Mouse (Mus musculus): ENCODE measurements around the gene Tuba1b.
A peak's percentile ranks its signal among the peaks of the same experiment; 100 is the strongest.

Gene Tuba1b

DNA sequence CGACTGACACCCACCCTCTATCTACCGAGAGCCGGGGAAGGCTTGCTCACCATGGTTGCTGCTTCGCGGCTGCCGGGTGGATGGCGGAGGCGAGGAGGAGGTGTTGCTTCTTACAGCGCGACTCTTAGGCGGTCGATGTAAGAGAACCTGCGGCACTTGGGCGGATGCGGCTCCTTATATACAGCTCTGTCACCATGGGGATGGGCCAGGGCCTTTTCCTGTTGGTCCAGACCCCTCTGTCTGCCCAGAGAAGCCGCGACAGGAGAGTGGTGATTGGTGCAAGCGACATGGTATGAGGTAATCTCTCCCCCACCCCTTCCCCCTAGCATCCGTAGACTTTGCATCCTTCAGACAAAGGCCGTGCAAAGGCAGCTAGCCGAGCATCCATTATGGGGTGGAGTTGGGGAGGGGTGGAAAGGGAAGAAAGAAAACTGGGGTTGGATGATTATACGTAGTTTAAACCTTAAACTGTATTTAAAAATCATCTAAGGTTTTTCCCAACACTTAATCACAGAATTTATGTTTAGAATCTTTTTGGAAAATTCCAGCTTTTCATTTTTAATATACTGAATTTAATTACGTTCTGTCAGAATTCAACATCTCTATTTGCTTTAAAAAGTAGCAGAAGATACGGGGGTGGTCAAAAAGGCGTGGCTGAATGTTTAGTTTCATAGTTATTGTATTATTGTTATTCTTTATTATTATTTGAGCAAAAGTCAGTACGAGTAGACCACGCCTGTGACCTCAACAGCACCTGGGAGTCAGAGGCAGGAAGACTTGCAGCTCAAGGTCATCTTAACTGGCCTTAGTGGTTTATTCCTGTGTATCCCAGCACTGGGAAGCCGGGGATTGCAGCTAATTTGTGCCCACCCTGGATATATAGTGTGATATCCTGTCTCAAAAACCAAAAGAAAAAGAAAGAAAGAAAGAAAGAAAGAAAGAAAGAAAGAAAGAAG, 19.3 kb upstream of the Tuba1b start, which contains the start of the genes Gm49450 and Tuba1a:
Gene Gm49450, minus strand, starts transcription at position 151 of the 956 bp plus-strand sequence.
Gene Tuba1a, minus strand, starts transcription at position 303 of the 956 bp plus-strand sequence.
- peak; percentile 98 to 99 for DNase-seq

- DNase-seq, result peak; percentile 86 to 87
Measured at GRCm38 (mm10) chr15:98952751-98953400, 18.5 kb upstream of the Tuba1b start.

- peak; percentile 48 to 51 for DNase-seq
Measured at GRCm38 (mm10) chr15:98952063-98952455, 17.7 kb upstream of the Tuba1b start.

DNA sequence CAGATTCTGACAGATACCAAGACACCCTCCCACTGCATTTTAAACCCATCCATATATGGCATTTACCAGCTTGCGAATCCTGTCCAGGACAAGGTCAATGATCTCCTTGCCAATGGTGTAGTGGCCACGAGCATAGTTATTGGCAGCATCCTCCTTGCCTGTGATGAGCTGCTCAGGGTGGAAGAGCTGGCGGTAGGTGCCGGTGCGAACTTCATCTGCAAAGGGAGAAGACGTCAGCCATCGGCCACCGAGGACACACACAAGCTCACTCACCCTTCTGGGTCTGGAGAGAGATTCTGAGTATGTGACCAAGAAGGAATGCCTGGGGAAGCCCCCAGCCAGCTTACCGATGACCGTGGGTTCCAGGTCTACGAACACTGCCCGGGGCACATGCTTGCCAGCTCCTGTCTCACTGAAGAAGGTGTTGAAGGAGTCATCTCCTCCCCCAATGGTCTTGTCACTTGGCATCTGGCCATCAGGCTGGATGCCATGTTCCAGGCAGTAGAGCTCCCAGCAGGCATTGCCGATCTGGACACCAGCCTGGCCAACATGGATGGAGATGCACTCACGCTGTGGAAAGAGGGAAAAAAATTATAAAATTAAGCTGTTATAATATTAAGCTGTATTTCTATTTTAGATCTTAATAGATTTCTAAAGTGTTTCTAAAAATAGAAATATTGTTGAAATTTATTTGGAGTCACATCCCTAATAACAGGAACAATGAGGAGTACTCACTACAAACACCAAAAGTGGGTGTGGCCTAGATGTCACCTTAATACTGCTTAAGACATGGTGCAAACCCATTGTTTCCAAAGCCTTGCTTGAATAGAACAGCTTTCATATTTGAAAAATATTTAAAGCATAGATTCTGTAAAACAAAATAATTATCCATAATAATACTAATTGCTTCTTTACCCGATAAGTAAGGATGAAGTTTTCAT, 17.0 kb upstream of the Tuba1b start:
- DNase-seq, result peak; percentile 57 to 60

DNA sequence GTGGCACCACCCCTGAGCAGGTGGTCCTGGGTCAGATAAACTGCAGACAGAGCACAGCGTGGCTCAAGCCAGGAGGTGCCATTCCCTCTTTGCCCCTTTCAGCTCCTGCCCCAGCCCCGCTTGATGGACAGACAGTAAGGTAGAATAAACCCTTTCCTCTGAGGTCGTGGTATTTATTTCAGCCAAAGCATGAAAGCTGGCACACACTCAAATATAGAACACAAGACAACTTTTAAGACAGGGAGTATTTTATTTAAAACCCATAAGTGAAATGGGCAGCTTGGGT, 15.2 kb upstream of the Tuba1b start:
- DNase-seq, result peak; percentile 52 to 60

GRCm38 (mm10) chr15:98948857-98949606, 14.7 kb upstream of the Tuba1b start:
- DNase-seq, result peak; percentile 40 to 54

DNA sequence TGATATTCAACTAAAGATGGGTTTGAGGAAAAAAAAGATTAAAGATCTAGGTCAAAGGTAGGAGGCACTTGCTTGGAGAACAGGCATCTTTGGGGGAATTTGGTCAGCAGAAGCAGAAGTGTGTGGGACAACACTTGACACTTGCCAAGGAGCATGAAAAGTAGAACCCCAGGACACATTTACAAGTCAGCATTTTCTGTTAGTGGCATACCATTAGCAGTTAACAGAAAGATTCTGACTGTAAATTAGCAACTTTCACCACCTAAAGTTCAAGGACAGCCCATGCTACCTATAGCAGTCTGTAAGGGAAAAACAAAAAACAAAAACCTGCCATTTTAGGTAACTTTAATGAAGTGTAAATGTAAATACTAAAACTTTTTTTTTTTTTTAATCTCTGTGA, 14.0 kb upstream of the Tuba1b start:
- DNase-seq, result no peak

DNA sequence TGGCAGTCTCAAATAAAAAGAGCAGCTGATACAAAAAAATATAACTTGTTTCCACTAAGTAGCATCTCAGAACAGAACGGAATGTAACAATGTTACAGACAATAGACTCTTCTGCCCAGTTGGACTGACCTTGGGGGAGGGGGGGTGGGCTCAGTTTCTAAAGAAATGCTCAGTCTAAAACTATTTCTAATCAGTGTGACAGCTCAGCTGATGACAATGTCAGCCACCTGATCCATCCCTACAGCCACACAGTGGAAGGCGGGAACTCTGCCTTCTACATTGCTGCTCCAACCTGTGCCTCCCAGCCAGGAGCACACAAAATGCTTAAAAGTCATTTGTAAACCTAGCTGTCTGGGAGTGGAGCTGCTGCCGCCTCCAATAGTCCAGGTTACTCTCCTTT, 13.5 kb upstream of the Tuba1b start:
- no peak for DNase-seq

- no peak for DNase-seq
Measured at GRCm38 (mm10) chr15:98943133-98943532, 8.8 kb upstream of the Tuba1b start.

DNA sequence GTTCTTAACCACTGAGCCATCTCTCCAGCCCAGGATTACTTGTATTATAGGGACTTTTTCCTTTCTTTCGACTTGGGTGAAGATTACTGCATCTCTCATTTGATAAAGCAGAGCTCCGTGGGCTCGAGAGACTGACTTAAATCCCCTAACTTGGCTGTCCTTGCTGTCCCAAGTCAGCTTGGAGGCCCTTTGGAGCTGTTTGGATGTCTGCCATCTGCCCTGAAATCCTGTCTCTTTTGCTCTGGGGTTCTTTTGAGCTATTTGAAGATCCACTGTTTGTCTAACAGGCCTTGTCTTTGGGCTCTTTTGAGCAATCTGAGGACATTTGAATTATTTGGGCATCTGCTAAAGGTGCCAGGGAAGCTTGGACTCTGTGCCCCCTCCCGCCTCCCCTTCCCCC, 7.7 kb upstream of the Tuba1b start:
- peak; percentile 52 to 55 for DNase-seq

- DNase-seq, result no peak
Measured at GRCm38 (mm10) chr15:98941539-98941938, 7.2 kb upstream of the Tuba1b start.

DNA sequence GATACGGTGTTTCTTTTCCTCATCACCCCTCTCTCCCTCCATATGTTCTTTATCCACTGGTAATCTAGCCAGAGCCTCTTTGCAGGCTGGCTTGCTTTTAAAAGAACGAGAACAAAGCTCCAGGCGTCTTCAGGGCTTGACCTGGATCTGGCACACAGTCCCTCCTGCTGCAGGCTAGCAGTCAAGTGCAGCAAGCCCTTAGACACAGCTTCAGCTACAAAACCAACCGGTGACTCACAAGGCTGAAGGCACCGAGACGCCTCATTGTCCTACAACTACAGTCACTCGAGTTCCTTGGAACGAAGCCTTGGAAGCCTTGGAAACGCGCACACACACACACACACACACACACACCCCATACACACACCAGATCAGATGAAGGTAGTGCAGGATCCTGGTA, 6.5 kb upstream of the Tuba1b start:
- peak; percentile 69 to 74 for DNase-seq

- DNase-seq, result peak; percentile 98 to 99
Measured at GRCm38 (mm10) chr15:98933833-98934216, 540 bp downstream of the Tuba1b start.

DNA sequence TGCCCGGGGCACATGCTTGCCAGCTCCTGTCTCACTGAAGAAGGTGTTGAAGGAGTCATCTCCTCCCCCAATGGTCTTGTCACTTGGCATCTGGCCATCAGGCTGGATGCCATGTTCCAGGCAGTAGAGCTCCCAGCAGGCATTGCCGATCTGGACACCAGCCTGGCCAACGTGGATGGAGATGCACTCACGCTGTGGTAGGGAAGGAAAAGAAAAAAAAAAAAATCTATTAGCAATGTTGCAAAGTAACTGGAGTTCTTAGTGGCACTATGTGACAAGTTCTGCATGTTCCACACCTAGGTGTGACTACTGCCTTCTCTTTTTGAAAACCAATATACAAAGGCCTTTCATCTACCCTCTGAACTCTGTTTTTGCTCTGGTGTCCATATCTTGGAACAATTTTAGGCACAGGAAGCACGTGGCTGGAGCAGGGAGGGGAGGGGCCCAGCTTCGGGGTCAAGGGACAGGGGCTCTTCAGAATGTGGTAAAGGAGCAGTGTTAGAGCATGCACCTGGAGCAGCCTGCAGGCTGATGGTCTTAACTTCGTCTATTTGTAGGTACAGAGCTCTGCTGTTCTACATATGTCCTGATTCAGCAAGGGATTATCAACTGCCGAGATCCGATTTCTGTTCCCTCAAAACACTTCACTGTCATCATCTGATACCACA, 1.2 kb downstream of the Tuba1b start:
- DNase-seq, result peak; percentile 59 to 62

DNA sequence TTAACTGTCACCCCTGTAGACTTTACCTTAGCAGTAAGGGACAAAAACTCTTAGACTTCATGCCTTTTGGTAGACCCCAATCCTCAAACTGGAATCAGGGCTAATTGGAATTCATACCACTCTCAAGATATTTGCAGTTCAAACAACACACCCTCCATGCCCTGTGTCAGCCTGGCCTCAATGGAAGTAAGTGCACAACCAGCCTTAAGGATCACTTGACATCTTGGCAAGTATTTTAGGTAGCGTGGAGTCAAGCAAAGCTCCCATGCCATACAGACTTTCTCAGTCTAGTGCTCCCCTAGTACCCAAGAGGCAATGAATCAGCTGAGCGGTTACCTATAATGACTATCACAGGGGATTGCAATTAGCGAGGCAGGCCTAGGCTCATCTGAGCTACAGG, 3.4 kb downstream of the Tuba1b start:
- DNase-seq, result no peak

DNA sequence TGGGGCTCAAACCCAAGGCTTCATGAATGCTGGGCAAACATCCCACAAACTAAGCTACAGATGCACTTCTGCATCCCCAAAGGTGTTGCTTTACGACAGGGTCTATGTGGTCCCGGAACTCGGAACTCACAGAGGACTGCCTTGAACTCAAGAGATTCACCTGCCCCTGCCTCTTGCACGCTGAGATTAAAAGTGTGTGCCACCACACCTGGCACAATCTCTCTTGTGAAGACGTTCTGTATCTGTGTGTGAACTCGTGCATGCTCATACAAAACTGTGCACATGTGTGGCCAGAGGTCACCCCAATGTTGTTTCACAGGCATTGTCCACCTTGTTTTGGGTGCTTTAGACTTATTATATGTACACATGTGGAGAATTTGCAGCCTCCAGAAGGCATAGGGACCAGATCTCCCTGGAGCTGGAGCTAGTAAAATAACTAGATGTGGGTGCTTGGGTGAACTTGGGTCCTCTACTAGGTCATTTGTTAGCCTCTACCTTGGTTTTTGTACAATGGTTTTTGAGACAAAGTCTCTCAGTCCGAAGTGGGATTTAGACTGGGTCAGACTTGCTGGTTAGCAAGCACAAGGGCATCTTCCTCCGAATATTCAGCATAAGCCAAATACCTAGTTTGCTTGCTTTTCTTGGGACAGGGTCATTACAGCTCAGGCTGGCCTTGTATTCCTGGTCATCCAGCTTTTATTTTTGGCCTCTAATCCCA, 4.2 kb downstream of the Tuba1b start:
- no peak for DNase-seq

DNA sequence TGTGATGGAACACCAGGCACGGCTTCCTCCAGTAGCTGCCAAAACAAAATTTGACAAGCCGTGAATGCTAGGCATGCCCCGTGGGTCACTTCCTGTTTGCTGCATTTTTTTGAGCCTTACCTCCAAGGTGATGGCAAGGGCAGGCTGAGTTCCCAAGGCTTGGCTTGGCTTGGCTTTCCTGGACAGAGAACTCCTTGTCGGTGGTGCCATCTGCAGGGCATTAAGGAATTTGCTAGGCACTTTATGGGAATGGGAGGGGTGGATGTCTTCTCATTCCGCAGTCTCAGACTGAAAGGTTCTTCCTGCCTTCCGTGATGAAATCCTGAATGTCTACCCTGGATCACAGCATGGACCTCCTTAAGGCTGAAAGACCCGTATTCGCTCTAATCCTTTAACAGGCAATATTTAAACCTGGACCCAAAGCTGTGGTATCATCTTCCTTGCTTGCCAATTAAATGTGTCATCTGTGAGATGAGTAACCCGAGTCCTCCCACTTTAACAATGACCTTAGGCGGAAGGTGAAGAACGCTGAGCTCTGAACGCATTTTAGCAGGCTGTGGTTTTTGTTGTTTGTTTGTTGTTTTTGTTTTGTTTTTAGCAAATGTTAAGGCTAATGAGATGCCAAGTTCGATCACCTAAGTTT, 5.6 kb downstream of the Tuba1b start:
- peak; percentile 90 to 91 for DNase-seq

DNA sequence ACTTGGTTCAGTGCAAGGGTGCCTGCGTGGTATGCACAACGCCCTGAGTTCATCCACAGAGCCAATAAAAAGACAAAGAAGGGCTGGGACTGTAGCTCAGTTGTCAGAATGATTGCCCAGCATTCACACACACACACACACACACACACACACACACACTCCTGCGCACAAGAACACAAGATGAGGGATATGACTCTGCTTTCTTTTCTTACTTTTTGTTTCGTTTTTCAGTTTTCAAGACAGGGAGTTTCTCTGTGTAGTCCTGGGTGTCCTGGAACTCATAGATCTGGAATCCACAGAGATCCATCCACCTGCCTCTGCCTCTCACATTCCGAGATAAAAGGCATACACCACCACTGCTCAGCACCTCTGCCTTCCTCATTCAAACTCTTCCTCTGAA, 6.8 kb downstream of the Tuba1b start:
- no peak for DNase-seq

GRCm38 (mm10) chr15:98924682-98925081, 9.7 kb downstream of the Tuba1b start:
- DNase-seq, result no peak

DNA sequence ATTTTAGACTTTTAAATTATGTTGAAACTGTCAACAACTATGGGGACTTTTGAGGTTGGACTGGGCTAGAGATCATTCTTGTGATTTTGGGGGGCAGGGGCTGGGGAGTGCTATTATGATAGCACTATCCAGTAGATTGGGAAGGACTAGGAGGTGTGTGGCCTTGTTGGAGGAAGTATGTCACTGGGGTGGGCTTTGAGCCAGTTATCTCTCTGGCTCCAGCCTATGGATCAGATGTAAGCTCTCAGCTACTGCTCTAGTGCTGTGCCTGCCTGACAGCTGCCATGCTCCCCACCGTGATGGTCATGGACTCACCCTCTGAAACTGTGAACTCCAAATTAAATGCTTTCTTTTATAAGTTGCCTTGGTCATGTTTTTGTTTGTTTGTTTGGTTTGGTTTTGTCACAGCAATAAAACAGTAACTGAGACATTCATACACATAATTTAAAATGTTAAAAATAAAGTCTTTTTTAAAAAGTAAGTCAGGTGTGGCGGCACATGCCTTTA, 11.3 kb downstream of the Tuba1b start:
- no peak for DNase-seq

Measured in cerebellum, postnatal 10 days (tissue).